Mouse (Mus musculus): ENCODE data around the gene Zfp787.
A peak's percentile ranks its signal among the peaks of the same experiment; 100 is the strongest.
"Not testable (repeated sequence)": the region's sequence is repeated elsewhere in the genome, so short reads cannot be mapped to it uniquely, and the experiment has no call there.

Gene Zfp787

GRCm38 (mm10) chr7:6162172-6162571 is 6.4 kb upstream of the Zfp787 start:
- no peak for DNase-seq (ENCODE audit: low spot score in 2 of 2)

- no peak for DNase-seq (ENCODE audit: low spot score in 2 of 2)
Measured at GRCm38 (mm10) chr7:6161541-6161940, 5.7 kb upstream of the Zfp787 start.

- DNase-seq (ENCODE audit: low spot score in 2 of 2), result no peak
Measured at GRCm38 (mm10) chr7:6159604-6160003, 3.8 kb upstream of the Zfp787 start.

- DNase-seq (ENCODE audit: low spot score in 2 of 2), result no peak
Measured at GRCm38 (mm10) chr7:6157479-6157878, 1.7 kb upstream of the Zfp787 start.

- DNase-seq (ENCODE audit: low spot score in 2 of 2), result no peak
Measured at GRCm38 (mm10) chr7:6156901-6157472, 1.2 kb upstream of the Zfp787 start.

- DNase-seq (ENCODE audit: low spot score in 2 of 2), result peak; percentile 86
Measured at GRCm38 (mm10) chr7:6155031-6155872, 545 bp downstream of the Zfp787 start.

GRCm38 (mm10) chr7:6154164-6154563 is 1.6 kb downstream of the Zfp787 start:
- no peak for DNase-seq (ENCODE audit: low spot score in 2 of 2)

- no peak for DNase-seq (ENCODE audit: low spot score in 2 of 2)
Measured at GRCm38 (mm10) chr7:6153131-6153530, 2.7 kb downstream of the Zfp787 start.

GRCm38 (mm10) chr7:6152036-6152435 is 3.8 kb downstream of the Zfp787 start:
- DNase-seq (ENCODE audit: low spot score in 2 of 2), result no peak

- DNase-seq (ENCODE audit: low spot score in 2 of 2), result no peak
Measured at GRCm38 (mm10) chr7:6151266-6151665, 4.5 kb downstream of the Zfp787 start.

- DNase-seq (ENCODE audit: low spot score in 2 of 2), result no peak
Measured at GRCm38 (mm10) chr7:6147688-6148087, 8.1 kb downstream of the Zfp787 start.

- no peak for DNase-seq (ENCODE audit: low spot score in 2 of 2)
Measured at GRCm38 (mm10) chr7:6146982-6147325, 8.8 kb downstream of the Zfp787 start.

- DNase-seq (ENCODE audit: low spot score in 2 of 2), result no peak
Measured at GRCm38 (mm10) chr7:6146194-6146981, 9.4 kb downstream of the Zfp787 start.

GRCm38 (mm10) chr7:6145423-6146188 is 10.2 kb downstream of the Zfp787 start:
- DNase-seq (ENCODE audit: low spot score in 2 of 2), result no peak

GRCm38 (mm10) chr7:6143991-6144531 is 11.7 kb downstream of the Zfp787 start:
- DNase-seq (ENCODE audit: low spot score in 2 of 2), result no peak

GRCm38 (mm10) chr7:6139295-6139694 is 16.5 kb downstream of the Zfp787 start:
- no peak for DNase-seq (ENCODE audit: low spot score in 2 of 2)

GRCm38 (mm10) chr7:6136497-6136896 is 19.3 kb downstream of the Zfp787 start:
- DNase-seq (ENCODE audit: low spot score in 2 of 2), result no peak

- no peak for DNase-seq (ENCODE audit: low spot score in 2 of 2)
Measured at GRCm38 (mm10) chr7:6132646-6133045, 23.2 kb downstream of the Zfp787 start.

GRCm38 (mm10) chr7:6130346-6130745 is 25.5 kb downstream of the Zfp787 start:
- DNase-seq (ENCODE audit: low spot score in 2 of 2), result no peak

- peak; percentile 57 to 79 for DNase-seq (ENCODE audit: low spot score in 2 of 2)
Measured at GRCm38 (mm10) chr7:6126690-6127448, 28.9 kb downstream of the Zfp787 start.

- not testable (repeated sequence) for DNase-seq (ENCODE audit: low spot score in 2 of 2)
Measured at GRCm38 (mm10) chr7:6121128-6121527, 34.7 kb downstream of the Zfp787 start.
